Mouse (Mus musculus): ENCODE results near the gene Rhox4a. TPM values are rescaled to one million over a fixed set of nuclear protein-coding genes. Genes with fewer than 3 reads are reported as not detected.
"Not testable (repeated sequence)": the region's sequence is repeated elsewhere in the genome, so short reads cannot be mapped to it uniquely, and the experiment has no call there.

The Rhox4a gene
- 0.10 and 0.17 TPM in 2 replicates for polyA plus RNA-seq (2016; fragmentation: Nextera tagmentation; extraction: Ambion mirVana)

- WGBS = 94% methylated on average over 11 of the region's 19 CpGs
- H3K9me3 ChIP-seq; H3K4me3 ChIP-seq; H3K27me3 ChIP-seq (ENCODE audit: insufficient read depth, poor library complexity, severe bottlenecking); H3K27ac ChIP-seq; H3K4me1 ChIP-seq (replicated peaks); DNase-seq (ENCODE audit: low spot score); H3K36me3 ChIP-seq: not testable (repeated sequence)
These were observed at the start of gene Rhox4a for GRCm38 (mm10) chrX:37265038-37265437. Gene Rhox4a (plus strand): TSS chrX:37265338.

- not testable (repeated sequence) for H3K27me3 ChIP-seq (ENCODE audit: insufficient read depth, poor library complexity, severe bottlenecking); H3K9me3 ChIP-seq; H3K27ac ChIP-seq; H3K4me1 ChIP-seq (replicated peaks); DNase-seq (ENCODE audit: low spot score); H3K4me3 ChIP-seq; H3K36me3 ChIP-seq
- WGBS = 77% methylated on average over 1 of the region's 1 CpGs
These were observed 43.0 kb upstream of the Rhox4a start, which contains the start of gene Rhox1 for GRCm38 (mm10) chrX:37222158-37222557. Gene Rhox1 (minus strand): TSS chrX:37222258.

- WGBS = 96% methylated on average over 2 of the region's 9 CpGs
- H3K27me3 ChIP-seq (ENCODE audit: insufficient read depth, poor library complexity, severe bottlenecking); H3K27ac ChIP-seq; H3K36me3 ChIP-seq; H3K9me3 ChIP-seq; DNase-seq (ENCODE audit: low spot score); H3K4me1 ChIP-seq (replicated peaks); H3K4me3 ChIP-seq: not testable (repeated sequence)
These were observed 20.5 kb upstream of the Rhox4a start, which contains the start of gene Rhox2a for GRCm38 (mm10) chrX:37244676-37245075. Gene Rhox2a (plus strand): TSS chrX:37244976.

- not testable (repeated sequence) for DNase-seq (ENCODE audit: low spot score); H3K27me3 ChIP-seq (ENCODE audit: insufficient read depth, poor library complexity, severe bottlenecking); H3K4me1 ChIP-seq (replicated peaks); H3K4me3 ChIP-seq; H3K36me3 ChIP-seq; H3K9me3 ChIP-seq; H3K27ac ChIP-seq
- WGBS = 88% methylated on average over 1 of the region's 3 CpGs
These were observed 15.5 kb upstream of the Rhox4a start, which contains the start of gene Rhox3a for GRCm38 (mm10) chrX:37249619-37250018. Gene Rhox3a (plus strand): TSS chrX:37249919.

Other genes starting within 250 kb of the Rhox4a start
- gene Sowahd, start 216.5 kb upstream of the Rhox4a start, polyA plus RNA-seq (2016; fragmentation: Nextera tagmentation; extraction: Ambion mirVana) = not detected in 2 replicates
- gene Rpl39, start 179.9 kb upstream of the Rhox4a start, polyA plus RNA-seq (2016; fragmentation: Nextera tagmentation; extraction: Ambion mirVana) = 405 and 454 TPM in 2 replicates
- 13.0 and 18.5 TPM in 2 replicates for gene Upf3b, start 155.0 kb upstream of the Rhox4a start, polyA plus RNA-seq (2016; fragmentation: Nextera tagmentation; extraction: Ambion mirVana)
- gene Nkap, start 138.5 kb upstream of the Rhox4a start, polyA plus RNA-seq (2016; fragmentation: Nextera tagmentation; extraction: Ambion mirVana) = 15.6 and 19.4 TPM in 2 replicates
- 0.17 and 0.35 TPM in 2 replicates for gene Akap14, start 96.5 kb upstream of the Rhox4a start, polyA plus RNA-seq (2016; fragmentation: Nextera tagmentation; extraction: Ambion mirVana)
- 415 and 490 TPM in 2 replicates for gene Ndufa1, start 74.2 kb upstream of the Rhox4a start, polyA plus RNA-seq (2016; fragmentation: Nextera tagmentation; extraction: Ambion mirVana)
- 13.4 and 15.0 TPM in 2 replicates for gene Rnf113a1, start 74.1 kb upstream of the Rhox4a start, polyA plus RNA-seq (2016; fragmentation: Nextera tagmentation; extraction: Ambion mirVana)
- gene Gm9, start 54.3 kb upstream of the Rhox4a start, polyA plus RNA-seq (2016; fragmentation: Nextera tagmentation; extraction: Ambion mirVana) = not detected in 2 replicates
- not detected in 2 replicates for gene Rhox1, start 43.1 kb upstream of the Rhox4a start, polyA plus RNA-seq (2016; fragmentation: Nextera tagmentation; extraction: Ambion mirVana)
- gene Rhox2a, start 20.4 kb upstream of the Rhox4a start, polyA plus RNA-seq (2016; fragmentation: Nextera tagmentation; extraction: Ambion mirVana) = 0.58 TPM in 2 replicates
- not detected in 2 replicates for gene Rhox3a, start 15.4 kb upstream of the Rhox4a start, polyA plus RNA-seq (2016; fragmentation: Nextera tagmentation; extraction: Ambion mirVana)
- gene Rhox3a2, start 114.7 kb downstream of the Rhox4a start, polyA plus RNA-seq (2016; fragmentation: Nextera tagmentation; extraction: Ambion mirVana) = not detected in 2 replicates
- 0.75 and 2.0 TPM in 2 replicates for gene Rhox4a2, start 125.5 kb downstream of the Rhox4a start, polyA plus RNA-seq (2016; fragmentation: Nextera tagmentation; extraction: Ambion mirVana)
- gene Rhox2b, start 146.7 kb downstream of the Rhox4a start, polyA plus RNA-seq (2016; fragmentation: Nextera tagmentation; extraction: Ambion mirVana) = not detected in 2 replicates
- gene Rhox4b, start 167.2 kb downstream of the Rhox4a start, polyA plus RNA-seq (2016; fragmentation: Nextera tagmentation; extraction: Ambion mirVana) = 0.88 and 1.1 TPM in 2 replicates
- gene Rhox2c, start 188.3 kb downstream of the Rhox4a start, polyA plus RNA-seq (2016; fragmentation: Nextera tagmentation; extraction: Ambion mirVana) = 0.27 and 1.7 TPM in 2 replicates
- gene Rhox3c, start 193.2 kb downstream of the Rhox4a start, polyA plus RNA-seq (2016; fragmentation: Nextera tagmentation; extraction: Ambion mirVana) = not detected in 2 replicates
- not detected in 2 replicates for gene Rhox4c, start 215.0 kb downstream of the Rhox4a start, polyA plus RNA-seq (2016; fragmentation: Nextera tagmentation; extraction: Ambion mirVana)
- gene Rhox2d, start 228.1 kb downstream of the Rhox4a start, polyA plus RNA-seq (2016; fragmentation: Nextera tagmentation; extraction: Ambion mirVana) = not detected in 2 replicates
- 0.17 TPM in 1 of 2 replicates, not detected in the other for gene Rhox4d, start 249.0 kb downstream of the Rhox4a start, polyA plus RNA-seq (2016; fragmentation: Nextera tagmentation; extraction: Ambion mirVana)

Measured in hindbrain, embryonic 10.5 days (tissue).